Mouse (Mus musculus) neural tube, embryonic 14.5 days (tissue): Measurements from ENCODE around the gene Cptp. TPM values are rescaled to one million over a fixed set of nuclear protein-coding genes. Genes with fewer than 3 reads are reported as not detected.

Source experiments
- ATAC-seq: fragments of 200-750 bp; cut with Nextera tagmentation; 2 replicates; pipeline ENCODE4 v1.8.0; 2017; ENCODE audit warnings: low read depth, mild to moderate bottlenecking, moderate TSS enrichment, moderate library complexity
- H3K27ac ChIP-seq: fragments of 300-500 bp; sonication (generic); 2 replicates; pipeline ENCODE4 v1.5.1; 2014; ENCODE audit warnings: low read depth, mild to moderate bottlenecking, control low read depth, low read length, moderate library complexity, mixed read lengths
- H3K27me3 ChIP-seq: fragments of 300-500 bp; sonication (generic); 2 replicates; pipeline ENCODE4 v1.6.1; 2014; ENCODE audit warnings: low read length; ENCODE audit not compliant: control insufficient read depth, insufficient read depth
- H3K36me3 ChIP-seq: fragments of 300-500 bp; sonication (generic); 2 replicates; pipeline ENCODE4 v1.6.1; 2014; ENCODE audit warnings: low read length, mixed read lengths; ENCODE audit not compliant: control insufficient read depth, insufficient read depth
- H3K4me1 ChIP-seq: fragments of 300-500 bp; sonication (generic); 2 replicates; pipeline ENCODE4 v1.6.1; 2014; ENCODE audit warnings: low read length; ENCODE audit not compliant: control insufficient read depth, insufficient read depth
- H3K4me2 ChIP-seq: fragments of 300-500 bp; sonication (generic); 2 replicates; pipeline ENCODE4 v1.6.1; 2014; ENCODE audit warnings: mild to moderate bottlenecking, low read depth, low read length, control low read depth
- H3K4me3 ChIP-seq: fragments of 300-500 bp; sonication (generic); 2 replicates; pipeline ENCODE4 v1.5.1; 2014; ENCODE audit warnings: low read depth, low read length, control low read depth, mixed read lengths
- H3K9ac ChIP-seq: fragments of 300-500 bp; sonication (generic); replicated peaks from 2 replicates; pipeline ENCODE4 v1.6.1; 2014; ENCODE audit warnings: low read depth, mild to moderate bottlenecking, control low read depth, low read length, mixed read lengths
- H3K9me3 ChIP-seq: fragments of 300-500 bp; sonication (generic); 2 replicates; pipeline ENCODE4 v1.6.1; 2016; ENCODE audit warnings: low read length; ENCODE audit not compliant: control insufficient read depth
- WGBS: fragments of 180-500 bp; shearing (Covaris S2); extraction: QIAGEN DNeasy Blood & Tissue Kit; methylation state at CpG from one replicate; pipeline ENCODE4 v1.1.7; 2014; 5-methylcytosine and 5-hydroxymethylcytosine counted together
- polyA plus RNA-seq: library from polyadenylated mRNA; unstranded; fragments of >200 nt; fragmentation: Nextera tagmentation; extraction: Ambion mirVana; gene quantifications from 2 replicates; pipeline ENCODE4 v1.2.1, GENCODE M21; 2014

The Cptp gene
- polyA plus RNA-seq, 1 experiment from 2014 or later: 31.8 TPM

GRCm38 (mm10) chr4:155849792-155850451 lies 19.3 kb downstream of the Cptp start:
- Histone ChIP-seq H3K9me3 (no peaks in the 10 kb centered on the region), H3K9ac (no peak overlapping the region), H3K27me3 (no peaks in the 10 kb centered on the region), H3K27ac (no peak overlapping the region), H3K4me2 (no peak overlapping the region), H3K36me3 (peaks cover 6% of the 10 kb centered on the region), H3K4me1 (peaks cover 32% of the 10 kb centered on the region), H3K4me3 (no peak overlapping the region)
- no peak for ATAC-seq
- 90% methylated on average over 3 of the region's 3 CpGs for WGBS

- WGBS: 94% methylated on average over 2 of the region's 2 CpGs
Observed at GRCm38 (mm10) chr4:155849391-155849790, 19.8 kb downstream of the Cptp start.

GRCm38 (mm10) chr4:155848434-155849095 lies 20.7 kb downstream of the Cptp start:
- Histone ChIP-seq H3K36me3 (no peaks in the 10 kb centered on the region), H3K4me1 (peaks cover 32% of the 10 kb centered on the region), H3K4me2 (peak overlapping the region; percentile 89), H3K27me3 (no peaks in the 10 kb centered on the region), H3K9ac (peak overlapping the region; percentile 88), H3K4me3 (peak overlapping the region; percentile 88), H3K27ac (no peak overlapping the region), H3K9me3 (no peaks in the 10 kb centered on the region)
- no peak for ATAC-seq
- 67% methylated on average over 7 of the region's 7 CpGs for WGBS

More at GRCm38 (mm10) chr4:155849391-155849790, 19.8 kb downstream of the Cptp start:
- Histone ChIP-seq H3K27me3 (no peaks in the 10 kb centered on the region), H3K4me3 (no peak overlapping the region), H3K9me3 (no peaks in the 10 kb centered on the region), H3K9ac (no peak overlapping the region), H3K36me3 (peaks cover under 1% of the 10 kb centered on the region; the same call in 1 of the 2 replicates), H3K27ac (no peak overlapping the region), H3K4me2 (peak overlapping the region; percentile 89), H3K4me1 (peaks cover 32% of the 10 kb centered on the region)
- ATAC-seq: no peak

GRCm38 (mm10) chr4:155847591-155848352 lies 21.5 kb downstream of the Cptp start:
- peaks cover 32% of the 10 kb centered on the region for H3K4me1 ChIP-seq
- peak overlapping the region; percentile 88 for H3K4me3 ChIP-seq

GRCm38 (mm10) chr4:155846871-155847578 lies 22.2 kb downstream of the Cptp start, which contains the start of gene Dvl1:
Gene Dvl1, plus strand, starts transcription at chr4:155847402.
- H3K4me2 ChIP-seq: peak within 1 kb of the TSS; percentile 89
- peak within 1 kb of the TSS; percentile 81 for H3K27ac ChIP-seq
- ATAC-seq: peak; percentile 89
- no peaks in the 10 kb centered on the region for H3K27me3 ChIP-seq
- H3K4me1 ChIP-seq: peaks cover 32% of the 10 kb centered on the region
- peak within 1 kb of the TSS; percentile 88 for H3K4me3 ChIP-seq
- peaks cover 4% of the 10 kb centered on the region; the same call in 1 of the 2 replicates for H3K36me3 ChIP-seq
- WGBS: 6% methylated on average over 47 of the region's 65 CpGs
- H3K9me3 ChIP-seq: no peaks in the 10 kb centered on the region
- H3K9ac ChIP-seq: peak within 1 kb of the TSS; percentile 88

More at GRCm38 (mm10) chr4:155847591-155848352, 21.5 kb downstream of the Cptp start:
- peak overlapping the region; percentile 88 for H3K9ac ChIP-seq
- H3K36me3 ChIP-seq: peaks cover under 1% of the 10 kb centered on the region; the same call in 1 of the 2 replicates
- 2% methylated on average over 54 of the region's 69 CpGs for WGBS
- H3K27me3 ChIP-seq: no peaks in the 10 kb centered on the region
- H3K4me2 ChIP-seq: peak overlapping the region; percentile 89
- peak; percentile 55 for ATAC-seq
- H3K27ac ChIP-seq: peak overlapping the region; percentile 81
- H3K9me3 ChIP-seq: no peaks in the 10 kb centered on the region

- H3K4me1 ChIP-seq: peaks cover 16% of the 10 kb centered on the region
- no peak overlapping the region for H3K4me3 ChIP-seq
- 90% methylated on average over 5 of the region's 5 CpGs for WGBS
- H3K4me2 ChIP-seq: no peak overlapping the region
- no peak overlapping the region for H3K27ac ChIP-seq
- ATAC-seq: no peak
- H3K9me3 ChIP-seq: no peaks in the 10 kb centered on the region
- peaks cover 4% of the 10 kb centered on the region; the same call in 1 of the 2 replicates for H3K27me3 ChIP-seq
- no peak overlapping the region for H3K9ac ChIP-seq
- H3K36me3 ChIP-seq: peaks cover 4% of the 10 kb centered on the region; the same call in 1 of the 2 replicates
Observed at GRCm38 (mm10) chr4:155843231-155843630, 26.0 kb downstream of the Cptp start.

- Histone ChIP-seq H3K27me3 (peaks cover 4% of the 10 kb centered on the region; the same call in 1 of the 2 replicates), H3K9me3 (no peaks in the 10 kb centered on the region), H3K9ac (no peak overlapping the region), H3K4me1 (peaks cover 9% of the 10 kb centered on the region), H3K36me3 (peaks cover 4% of the 10 kb centered on the region; the same call in 1 of the 2 replicates), H3K4me2 (peak overlapping the region; percentile 53; the same call in 1 of the 2 replicates), H3K4me3 (peak overlapping the region; percentile 26; the same call in 1 of the 2 replicates), H3K27ac (no peak overlapping the region)
- no peak for ATAC-seq
- 30% methylated on average over 38 of the region's 38 CpGs for WGBS
Observed at GRCm38 (mm10) chr4:155841651-155842270, 27.5 kb downstream of the Cptp start.

- Histone ChIP-seq H3K36me3 (peaks cover 4% of the 10 kb centered on the region; the same call in 1 of the 2 replicates), H3K4me3 (peak overlapping the region; percentile 26), H3K4me1 (0 out of 2 replicates have a peak, but pooled peaks cover 5% of the 10 kb centered on the region), H3K9me3 (no peaks in the 10 kb centered on the region), H3K27ac (no peak overlapping the region), H3K4me2 (peak overlapping the region; percentile 53), H3K9ac (no peak overlapping the region), H3K27me3 (peaks cover 4% of the 10 kb centered on the region; the same call in 1 of the 2 replicates)
- WGBS: 0% methylated on average over 31 of the region's 32 CpGs
- ATAC-seq: no peak
Observed at GRCm38 (mm10) chr4:155841003-155841454, 28.2 kb downstream of the Cptp start.
